Mouse (Mus musculus) layer of hippocampus, postnatal 10 days (tissue): ENCODE measurements around the gene Stmnd1. TPM values are rescaled to one million over a fixed set of nuclear protein-coding genes. Genes with fewer than 3 reads are reported as not detected.
"Not testable (repeated sequence)": the region's sequence is repeated elsewhere in the genome, so short reads cannot be mapped to it uniquely, and the experiment has no call there.

ENCODE experiments used
- DNase-seq, 2 experiments: peaks; one replicate each; pipeline ENCODE4 v3.0.0; 2021; ENCODE audit warnings: low spot score in 2 of 2
- long read RNA-seq: library from polyadenylated mRNA; stranded (forward); transcript quantifications from one replicate; pipeline ENCODE4 v2.0.0, GENCODE M21; 2023
- total RNA-seq, 2 experiments: library from RNA; stranded (reverse); gene quantifications; 2 replicates each; pipeline ENCODE4 v1.2.3; 2021

Stmnd1 gene
- under 1 TPM in 1 of 2 experiments, not detected in 1; 0.34 TPM for total RNA-seq
- long read RNA-seq, partial matches to known transcripts, result 0 of 1 reads
- long read RNA-seq, other reads (novel, unspliced or antisense), result 0 of 1 reads

- no peak for DNase-seq
These were observed at the start of gene Stmnd1 for GRCm38 (mm10) chr13:46273453-46274110. Gene Stmnd1 (plus strand): TSS chr13:46273721.

GRCm38 (mm10) chr13:46226956-46227355 is 46.6 kb upstream of the Stmnd1 start:
- no peak for DNase-seq

DNA sequence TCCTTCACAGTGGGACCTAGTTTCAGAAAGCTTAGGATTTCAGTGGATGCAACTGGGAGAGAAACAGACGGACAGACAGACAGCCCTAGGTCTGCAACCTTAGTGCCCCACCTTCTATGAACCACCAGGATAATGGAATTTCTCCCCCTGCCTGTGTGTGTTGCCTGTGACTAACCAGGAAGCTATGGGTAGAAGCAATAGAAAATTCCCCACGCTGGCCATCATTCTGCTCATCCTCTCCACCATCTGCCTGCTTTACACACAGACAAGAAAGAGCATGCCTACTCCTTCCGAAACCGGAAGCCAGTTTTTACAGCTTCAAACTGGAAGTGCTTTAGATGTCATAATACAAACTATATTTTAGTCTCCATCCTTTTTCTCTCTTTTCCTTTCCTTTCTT is 46.0 kb upstream of the Stmnd1 start:
- no peak for DNase-seq

DNA sequence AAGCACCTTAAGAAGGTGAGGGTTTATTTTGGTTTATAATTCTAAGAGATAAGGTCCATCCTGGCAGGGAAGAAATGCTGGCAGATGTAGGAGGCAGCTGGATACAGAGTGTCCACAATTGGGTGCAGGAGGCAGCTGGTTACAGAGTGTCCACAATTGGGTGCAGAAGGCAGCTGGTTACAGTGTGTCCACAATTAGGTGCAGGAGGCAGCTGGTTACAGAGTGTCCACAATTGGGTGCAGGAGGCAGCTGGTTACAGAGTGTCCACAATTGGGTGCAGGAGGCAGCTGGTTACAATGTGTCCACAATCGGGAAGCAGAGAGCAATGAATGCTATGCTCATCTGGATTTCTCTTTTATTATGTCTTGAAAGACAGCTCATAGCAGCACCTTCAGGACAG is 44.8 kb upstream of the Stmnd1 start:
- not testable (repeated sequence) for DNase-seq

GRCm38 (mm10) chr13:46231514-46232085 is 41.9 kb upstream of the Stmnd1 start:
- no peak for DNase-seq

- DNase-seq, result no peak
These were observed 35.7 kb upstream of the Stmnd1 start for GRCm38 (mm10) chr13:46237723-46238349.

- peak in 1 of 2 experiments; percentile 39 for DNase-seq
These were observed 34.7 kb upstream of the Stmnd1 start for GRCm38 (mm10) chr13:46238796-46239195.

DNA sequence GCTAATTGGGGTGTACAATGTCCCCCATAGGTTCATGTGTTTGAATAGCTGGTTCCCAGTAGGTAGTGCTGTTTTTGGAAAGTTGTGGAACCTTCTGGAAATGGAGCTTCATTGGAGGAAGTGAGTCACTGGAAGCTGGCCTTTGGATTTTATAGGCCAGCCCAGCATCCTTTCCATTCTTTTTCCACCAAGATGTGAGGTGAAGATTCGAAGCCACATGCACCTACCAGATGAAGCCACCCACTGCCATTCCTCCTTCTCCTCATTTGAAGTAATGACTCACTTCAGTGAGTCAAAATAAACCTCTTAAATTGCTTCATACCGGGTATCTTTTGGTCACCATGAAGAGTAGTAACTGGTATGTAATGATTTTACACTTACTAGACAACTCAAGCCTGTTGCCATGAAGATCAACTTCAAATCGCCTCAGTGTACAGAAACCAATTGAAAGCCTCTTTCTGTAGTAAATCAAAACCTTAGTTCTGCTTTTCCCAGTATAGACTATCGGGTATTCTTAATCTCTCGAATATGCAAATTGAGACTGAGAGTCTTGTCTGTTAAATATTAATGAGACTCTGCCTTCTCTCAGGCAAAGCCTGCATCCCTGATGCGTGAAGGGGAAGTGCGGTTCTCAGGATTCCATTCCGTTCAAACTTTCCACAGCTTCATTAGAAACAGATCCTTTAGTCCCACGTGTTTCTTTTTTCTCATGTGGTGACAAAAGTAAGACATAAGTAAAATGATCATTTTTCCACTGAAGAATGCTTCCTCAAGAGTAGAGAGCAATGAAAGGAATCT is 31.9 kb upstream of the Stmnd1 start:
- no peak for DNase-seq

GRCm38 (mm10) chr13:46253753-46254152 is 19.8 kb upstream of the Stmnd1 start:
- DNase-seq, result no peak

DNA sequence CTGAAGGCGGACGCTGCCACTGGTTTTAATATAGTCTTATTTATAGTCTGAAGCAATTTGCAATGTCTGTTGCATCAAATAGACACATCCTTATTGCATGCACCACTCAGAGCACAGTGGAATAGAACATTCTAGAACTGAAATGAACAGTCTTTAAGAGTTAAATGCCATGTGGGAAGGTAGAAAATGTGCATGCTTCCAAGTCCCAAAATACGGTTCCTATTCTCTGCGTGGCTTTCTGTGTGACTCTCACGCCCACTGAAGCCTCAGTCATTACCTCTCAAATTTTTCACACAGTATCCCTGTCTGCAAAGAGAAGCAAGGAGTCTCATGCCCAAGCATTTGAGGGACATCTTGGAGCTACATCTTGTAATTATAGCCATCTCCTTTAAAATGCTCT is 19.4 kb upstream of the Stmnd1 start:
- DNase-seq, result no peak

- DNase-seq, result no peak
These were observed 17.9 kb upstream of the Stmnd1 start for GRCm38 (mm10) chr13:46255616-46256015.

GRCm38 (mm10) chr13:46257847-46258246 is 15.7 kb upstream of the Stmnd1 start:
- DNase-seq, result peak; percentile 82 to 87

GRCm38 (mm10) chr13:46259526-46259925 is 14.0 kb upstream of the Stmnd1 start:
- no peak for DNase-seq

DNA sequence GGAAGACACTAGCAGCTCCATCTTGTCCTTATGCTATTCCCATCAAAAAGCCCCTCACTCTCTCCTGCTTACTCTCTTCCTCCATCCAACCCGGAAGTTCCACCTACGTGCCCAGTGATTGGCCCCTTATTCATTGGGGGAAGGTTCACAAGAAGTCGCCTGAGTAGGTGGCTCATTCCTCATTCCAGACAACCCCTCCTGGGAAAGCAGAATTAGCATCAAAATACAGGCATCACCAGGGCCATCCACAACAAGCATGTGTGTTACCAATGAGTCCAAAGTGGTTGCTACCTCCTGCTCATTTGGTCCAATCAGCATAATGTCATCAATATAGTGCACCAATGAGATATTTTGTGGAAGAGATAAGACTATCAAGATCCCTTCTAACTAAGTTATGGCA is 12.3 kb upstream of the Stmnd1 start:
- no peak for DNase-seq

- no peak for DNase-seq
These were observed 5.7 kb upstream of the Stmnd1 start for GRCm38 (mm10) chr13:46267783-46268182.

- DNase-seq, result no peak
These were observed 5.2 kb upstream of the Stmnd1 start for GRCm38 (mm10) chr13:46268341-46268740.

GRCm38 (mm10) chr13:46268815-46269445 is 4.6 kb upstream of the Stmnd1 start:
- DNase-seq, result peak; percentile 52 to 65

- no peak for DNase-seq
These were observed 589 bp upstream of the Stmnd1 start for GRCm38 (mm10) chr13:46272811-46273452.

GRCm38 (mm10) chr13:46275701-46276100 is 2.2 kb downstream of the Stmnd1 start:
- peak in 1 of 2 experiments; percentile 25 for DNase-seq

- DNase-seq, result no peak
These were observed 9.0 kb downstream of the Stmnd1 start for GRCm38 (mm10) chr13:46282543-46282942.

DNA sequence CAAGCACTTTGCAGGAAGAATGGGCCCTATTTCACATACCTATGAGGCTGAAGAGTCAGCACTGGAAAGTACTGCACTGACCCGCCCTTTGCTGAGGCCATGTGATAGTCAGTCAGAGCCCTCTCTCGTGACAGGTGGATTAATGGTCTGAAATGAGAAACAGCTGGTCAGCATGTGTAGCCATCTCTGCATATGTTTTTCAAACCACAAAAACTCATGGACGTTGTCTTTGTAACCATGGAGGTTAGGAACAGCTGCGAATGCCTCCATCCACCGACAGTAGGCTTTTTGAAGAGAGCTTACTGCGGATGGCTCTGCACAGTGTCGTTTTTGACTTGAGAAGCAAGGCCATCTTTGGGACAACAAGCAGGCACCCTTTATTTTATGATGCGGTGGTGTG is 14.3 kb downstream of the Stmnd1 start:
- DNase-seq, result no peak
